Mouse (Mus musculus) heart, postnatal 0 days (tissue): ENCODE data around the gene Dusp18.

Experiments used
- CTCF ChIP-seq: IDR thresholded peaks from 2 replicates; pipeline ENCODE4 v1.5.1; 2016; ENCODE audit warnings: antibody characterized with exemption, control low read depth, low read depth
- EP300 ChIP-seq: IDR thresholded peaks from 2 replicates; pipeline ENCODE4 v1.6.1; 2016; ENCODE audit warnings: antibody characterized with exemption, low read depth

DNA sequence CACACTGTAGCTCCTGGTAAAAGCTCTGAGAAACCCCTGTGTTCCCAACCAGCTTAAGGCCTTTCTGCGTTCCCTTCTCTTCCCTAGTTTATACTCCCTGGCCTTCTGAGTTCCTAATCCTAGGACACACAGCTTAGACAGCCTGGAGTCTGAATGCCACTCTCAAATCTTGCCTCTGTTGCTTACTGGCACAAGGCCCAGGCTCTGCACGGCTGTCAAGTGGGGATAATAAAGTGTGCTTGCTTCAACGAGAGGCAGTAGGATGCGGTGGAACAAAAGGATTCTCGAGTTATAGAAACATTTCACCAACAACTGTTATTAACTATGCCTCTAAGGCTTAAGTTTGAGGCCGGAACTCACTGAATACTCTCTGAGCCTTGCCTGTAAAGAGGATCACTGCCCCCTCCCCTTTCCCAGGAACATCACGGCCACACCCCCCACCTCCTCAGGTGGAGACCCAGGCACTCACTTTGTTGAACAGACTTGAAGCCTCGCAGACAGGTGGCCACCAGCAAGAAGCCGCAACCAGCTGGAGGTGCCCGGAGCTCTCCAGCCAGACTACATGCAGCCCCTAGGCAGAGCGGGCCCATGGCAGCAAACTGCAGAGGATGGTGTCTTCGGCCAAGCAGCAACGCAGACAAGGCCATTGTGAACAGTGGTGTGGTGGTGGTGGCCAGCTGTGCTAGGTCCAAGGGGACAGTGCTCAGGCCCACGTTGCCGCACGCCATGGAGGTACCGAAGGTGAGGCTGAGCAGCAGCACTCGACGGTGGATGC is 17.2 kb downstream of the Dusp18 start:
- no peak for TF ChIP-seq CTCF
- no peak for TF ChIP-seq EP300
